Mouse (Mus musculus): ENCODE results near the gene Axin2. TPM values are rescaled to one million over a fixed set of nuclear protein-coding genes. Genes with fewer than 3 reads are reported as not detected.

Axin2 gene
- polyA plus RNA-seq, 1 experiment from 2014 or later, result 11.0 TPM

- Histone ChIP-seq H3K27me3 (replicated peaks; ENCODE audit: insufficient read depth, low read length) (no peaks in the 10 kb centered on the region), H3K4me3 (ENCODE audit: low read depth, low read length) (no peak overlapping the region), H3K27ac (ENCODE audit: low read length) (no peak overlapping the region), H3K36me3 (ENCODE audit: insufficient read depth, low read length) (no peaks in the 10 kb centered on the region), H3K4me2 (replicated peaks; ENCODE audit: low read depth, low read length) (no peak overlapping the region), H3K4me1 (ENCODE audit: insufficient read depth, low read depth, low read length) (peaks cover 8% of the 10 kb centered on the region; the same call in 1 of the 2 replicates), H3K9ac (replicated peaks; ENCODE audit: low read depth) (no peak overlapping the region), H3K9me3 (ENCODE audit: low read length) (no peaks in the 10 kb centered on the region)
- DNase-seq (ENCODE audit: low spot score) (no peak), ATAC-seq (no peak)
- TF ChIP-seq CTCF (IDR thresholded peaks at IDR 0.05) (no peak), EP300 (IDR thresholded peaks at IDR 0.05) (no peak)
- WGBS, result 54% methylated on average over 15 of the region's 15 CpGs
Observed at GRCm38 (mm10) chr11:108963476-108964232, 43.5 kb downstream of the Axin2 start.

- peaks cover 8% of the 10 kb centered on the region; the same call in 1 of the 2 replicates for H3K4me1 ChIP-seq (ENCODE audit: insufficient read depth, low read depth, low read length)
- peak; percentile 47; the same call in 1 of the 2 replicates for ATAC-seq
- H3K27me3 ChIP-seq (replicated peaks; ENCODE audit: insufficient read depth, low read length), result no peaks in the 10 kb centered on the region
- 31% methylated on average over 6 of the region's 6 CpGs for WGBS
- H3K4me2 ChIP-seq (replicated peaks; ENCODE audit: low read depth, low read length), result no peak overlapping the region
- TF ChIP-seq EP300 (IDR thresholded peaks at IDR 0.05) (no peak), CTCF (IDR thresholded peaks at IDR 0.05) (no peak)
- no peaks in the 10 kb centered on the region for H3K36me3 ChIP-seq (ENCODE audit: insufficient read depth, low read length)
- H3K9ac ChIP-seq (replicated peaks; ENCODE audit: low read depth), result no peak overlapping the region
- no peak overlapping the region for H3K27ac ChIP-seq (ENCODE audit: low read length)
- H3K4me3 ChIP-seq (ENCODE audit: low read depth, low read length), result no peak overlapping the region
- peak; percentile 23 for DNase-seq (ENCODE audit: low spot score)
- H3K9me3 ChIP-seq (ENCODE audit: low read length), result no peaks in the 10 kb centered on the region
Observed at GRCm38 (mm10) chr11:108965740-108966139, 45.6 kb downstream of the Axin2 start.

- Histone ChIP-seq H3K9ac (replicated peaks; ENCODE audit: low read depth) (no peak overlapping the region), H3K9me3 (ENCODE audit: low read length) (no peaks in the 10 kb centered on the region), H3K4me2 (replicated peaks; ENCODE audit: low read depth, low read length) (no peak overlapping the region), H3K4me3 (ENCODE audit: low read depth, low read length) (no peak overlapping the region), H3K27ac (ENCODE audit: low read length) (no peak overlapping the region), H3K36me3 (ENCODE audit: insufficient read depth, low read length) (no peaks in the 10 kb centered on the region), H3K27me3 (replicated peaks; ENCODE audit: insufficient read depth, low read length) (no peaks in the 10 kb centered on the region), H3K4me1 (ENCODE audit: insufficient read depth, low read depth, low read length) (no peaks in the 10 kb centered on the region)
- TF ChIP-seq EP300 (IDR thresholded peaks at IDR 0.05) (no peak), CTCF (IDR thresholded peaks at IDR 0.05) (no peak)
- DNase-seq (ENCODE audit: low spot score) (no peak), ATAC-seq (no peak)
- WGBS, result 50% methylated on average over 4 of the region's 4 CpGs
Observed at GRCm38 (mm10) chr11:108973459-108973858, 53.3 kb downstream of the Axin2 start.

- 41% methylated on average over 5 of the region's 5 CpGs for WGBS
- ATAC-seq, result no peak
- no peak for DNase-seq (ENCODE audit: low spot score)
Observed at GRCm38 (mm10) chr11:108973866-108974265, 53.7 kb downstream of the Axin2 start.

GRCm38 (mm10) chr11:108975583-108975982 lies 55.4 kb downstream of the Axin2 start:
- Histone ChIP-seq H3K4me1 (ENCODE audit: insufficient read depth, low read depth, low read length) (0 out of 2 replicates have a peak, but pooled peaks cover 4% of the 10 kb centered on the region), H3K9ac (replicated peaks; ENCODE audit: low read depth) (no peak overlapping the region), H3K9me3 (ENCODE audit: low read length) (no peaks in the 10 kb centered on the region), H3K4me2 (replicated peaks; ENCODE audit: low read depth, low read length) (no peak overlapping the region), H3K36me3 (ENCODE audit: insufficient read depth, low read length) (no peaks in the 10 kb centered on the region), H3K27me3 (replicated peaks; ENCODE audit: insufficient read depth, low read length) (no peaks in the 10 kb centered on the region), H3K4me3 (ENCODE audit: low read depth, low read length) (no peak overlapping the region), H3K27ac (ENCODE audit: low read length) (no peak overlapping the region)
- no peak for ATAC-seq
- TF ChIP-seq EP300 (IDR thresholded peaks at IDR 0.05), result no peak
- WGBS, result 50% methylated on average over 11 of the region's 11 CpGs
- no peak for DNase-seq (ENCODE audit: low spot score)

More at GRCm38 (mm10) chr11:108973866-108974265, 53.7 kb downstream of the Axin2 start:
- H3K9ac ChIP-seq (replicated peaks; ENCODE audit: low read depth), result no peak overlapping the region
- H3K4me2 ChIP-seq (replicated peaks; ENCODE audit: low read depth, low read length), result no peak overlapping the region
- TF ChIP-seq EP300 (IDR thresholded peaks at IDR 0.05), result no peak
- no peak for TF ChIP-seq CTCF (IDR thresholded peaks at IDR 0.05)
- no peak overlapping the region for H3K4me3 ChIP-seq (ENCODE audit: low read depth, low read length)
- H3K27ac ChIP-seq (ENCODE audit: low read length), result no peak overlapping the region
- H3K4me1 ChIP-seq (ENCODE audit: insufficient read depth, low read depth, low read length), result no peaks in the 10 kb centered on the region
- no peaks in the 10 kb centered on the region for H3K36me3 ChIP-seq (ENCODE audit: insufficient read depth, low read length)
- no peaks in the 10 kb centered on the region for H3K27me3 ChIP-seq (replicated peaks; ENCODE audit: insufficient read depth, low read length)
- H3K9me3 ChIP-seq (ENCODE audit: low read length), result no peaks in the 10 kb centered on the region

GRCm38 (mm10) chr11:108980530-108980929 lies 60.4 kb downstream of the Axin2 start:
- TF ChIP-seq CTCF (IDR thresholded peaks at IDR 0.05) (peak; percentile 49), EP300 (IDR thresholded peaks at IDR 0.05) (peak; percentile 97)
- whole genome bisulfite sequencing, result 12% methylated on average over 12 of the region's 12 CpGs
- no peak overlapping the region for H3K4me2 ChIP-seq (replicated peaks; ENCODE audit: low read depth, low read length)

More at GRCm38 (mm10) chr11:108980530-108980929, 60.4 kb downstream of the Axin2 start:
- H3K27ac ChIP-seq (ENCODE audit: low read length), result peak overlapping the region; percentile 82
- H3K36me3 ChIP-seq (ENCODE audit: insufficient read depth, low read length), result no peaks in the 10 kb centered on the region
- H3K4me3 ChIP-seq (ENCODE audit: low read depth, low read length), result no peak overlapping the region
- H3K9ac ChIP-seq (replicated peaks; ENCODE audit: low read depth), result no peak overlapping the region
- H3K4me1 ChIP-seq (ENCODE audit: insufficient read depth, low read depth, low read length), result peaks cover 11% of the 10 kb centered on the region
- no peaks in the 10 kb centered on the region for H3K27me3 ChIP-seq (replicated peaks; ENCODE audit: insufficient read depth, low read length)
- peak; percentile 86 for ATAC-seq
- peak; percentile 95 for DNase-seq (ENCODE audit: low spot score)
- H3K9me3 ChIP-seq (ENCODE audit: low read length), result no peaks in the 10 kb centered on the region
